Mouse (Mus musculus) thymus, postnatal 4 days (tissue): ENCODE results near the gene Ccdc39.

ENCODE experiments used
- DNase-seq: peaks from one replicate; pipeline ENCODE4 v3.0.0; 2021

Gene Ccdc39

GRCm38 (mm10) chr3:33843801-33844632 lies at the start of gene Ccdc39:
Gene Ccdc39, minus strand, starts transcription at chr3:33844310.
- peak; percentile 72 for DNase-seq

- DNase-seq: no peak
Observed at GRCm38 (mm10) chr3:33893433-33893832, 49.3 kb upstream of the Ccdc39 start.

DNA sequence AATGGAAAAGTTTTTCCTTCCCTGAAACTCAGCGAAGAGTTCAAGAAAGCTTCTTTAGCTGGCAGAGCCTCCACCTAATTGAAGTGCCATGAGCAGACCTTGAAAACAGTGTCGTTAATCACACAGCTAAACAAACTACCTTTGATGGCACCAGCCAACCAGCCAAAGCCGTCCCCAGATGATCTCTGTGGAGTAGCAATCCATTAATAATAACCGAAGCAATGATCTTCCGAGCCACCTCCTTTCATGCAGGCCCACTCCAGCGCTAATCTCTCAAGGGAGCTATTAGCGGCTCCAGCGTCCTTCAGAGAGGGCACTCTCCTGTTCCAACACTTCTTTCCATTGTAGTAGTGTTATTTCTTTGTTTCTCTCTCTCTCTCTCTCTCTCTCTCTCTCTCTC lies 43.3 kb upstream of the Ccdc39 start:
- DNase-seq: no peak

GRCm38 (mm10) chr3:33883105-33883504 lies 39.0 kb upstream of the Ccdc39 start:
- no peak for DNase-seq

DNA sequence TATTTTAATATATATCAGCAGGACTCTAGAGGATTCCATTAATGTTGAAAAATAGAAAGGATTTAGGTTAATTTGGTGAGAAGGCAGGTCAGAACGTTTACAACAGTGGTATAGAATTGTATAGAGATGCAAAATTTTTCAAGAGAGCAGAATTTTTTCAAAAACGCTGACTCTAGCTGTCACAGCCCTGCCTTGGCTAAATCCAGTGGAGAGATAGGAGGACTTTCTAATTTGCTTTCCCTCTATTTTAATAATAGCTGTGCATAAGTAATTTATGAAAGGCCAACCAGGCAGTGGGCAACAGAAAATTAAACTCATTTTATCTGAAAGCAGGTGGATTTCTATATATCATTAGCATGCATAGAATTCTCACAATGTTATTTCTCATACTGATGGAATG lies 38.6 kb upstream of the Ccdc39 start:
- DNase-seq: no peak

DNA sequence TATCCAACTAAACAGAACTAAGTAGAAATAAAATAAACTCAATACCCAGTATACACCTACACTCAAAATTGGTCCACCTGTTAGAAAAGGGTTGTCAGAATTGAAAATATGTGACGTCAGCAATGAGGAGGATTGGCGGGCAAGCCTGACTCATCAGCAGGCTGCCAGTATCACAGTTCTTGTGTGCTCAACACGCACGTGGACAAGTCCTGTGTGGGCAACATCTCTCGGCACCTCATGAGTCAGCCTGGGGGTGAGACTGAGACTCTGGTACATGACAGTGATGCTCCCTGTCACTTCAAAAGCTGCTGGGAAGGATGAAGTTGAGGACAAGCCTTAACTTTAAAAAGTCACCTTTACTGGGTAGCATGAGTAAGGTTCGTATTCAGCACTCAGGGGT lies 34.6 kb upstream of the Ccdc39 start:
- no peak for DNase-seq

- no peak for DNase-seq
Observed at GRCm38 (mm10) chr3:33874456-33875286, 30.6 kb upstream of the Ccdc39 start.

DNA sequence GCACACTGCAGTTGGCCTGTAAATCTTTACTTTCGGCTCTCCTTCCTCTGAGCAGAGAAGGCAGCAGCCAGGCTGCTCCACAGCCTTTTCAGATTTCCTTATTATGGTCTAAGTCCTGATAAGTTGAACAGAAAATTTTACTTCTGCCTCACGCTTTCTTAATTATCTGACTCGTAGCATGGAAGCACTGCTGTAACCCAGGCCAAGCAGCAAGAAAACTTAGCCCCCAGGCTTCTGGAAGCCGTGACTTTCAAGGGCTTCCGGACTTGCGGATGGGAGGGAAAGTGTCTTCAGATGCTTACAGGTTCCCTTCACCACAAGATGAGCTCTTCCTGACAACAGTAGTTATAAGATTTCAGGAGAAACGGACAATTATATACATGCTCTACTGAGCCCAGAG lies 29.7 kb upstream of the Ccdc39 start:
- no peak for DNase-seq

DNA sequence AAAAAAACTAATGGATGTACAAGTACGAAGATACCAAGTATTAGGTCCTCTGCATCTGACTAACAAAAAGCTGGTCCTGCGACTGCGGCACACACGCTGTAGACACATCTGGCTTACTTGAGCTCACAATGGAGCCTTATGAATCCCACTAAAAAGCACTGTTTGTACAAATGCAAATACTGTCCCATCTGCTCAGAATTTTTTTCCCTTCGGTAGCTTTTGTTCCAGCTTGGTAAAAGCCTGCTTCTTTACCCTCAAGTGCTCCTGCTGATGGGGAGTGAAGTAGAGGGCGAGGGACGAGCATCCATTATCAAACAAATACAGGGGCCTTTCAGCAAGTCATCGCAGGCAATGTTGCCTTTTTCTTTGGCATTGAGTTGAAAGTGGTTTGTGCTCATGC lies 29.3 kb upstream of the Ccdc39 start:
- DNase-seq: no peak

DNA sequence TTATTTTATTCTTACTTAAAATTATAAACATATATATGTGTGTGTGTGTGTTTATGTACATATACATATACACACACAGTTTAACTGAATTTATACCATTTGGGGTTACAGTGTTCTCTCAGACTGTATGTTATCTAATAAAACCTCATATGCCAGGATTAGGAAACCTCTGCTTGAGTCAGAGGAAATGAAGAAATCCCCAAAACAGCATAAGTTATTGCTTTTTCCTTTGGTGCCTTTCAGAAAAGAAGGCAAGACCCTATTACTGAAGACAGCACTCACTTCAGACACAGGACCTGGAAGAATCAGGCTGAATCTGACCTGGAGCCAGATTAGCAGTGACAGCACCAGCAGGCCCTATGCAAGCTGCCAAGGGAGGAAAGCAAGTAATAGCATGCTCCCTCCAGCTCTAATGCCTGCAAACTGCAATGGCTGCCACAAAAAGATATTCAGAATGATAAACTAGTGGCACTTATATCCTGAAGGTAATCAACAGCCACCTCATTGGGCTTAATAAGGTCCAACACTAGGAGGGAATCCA lies 20.0 kb upstream of the Ccdc39 start:
- DNase-seq: no peak

- DNase-seq: no peak
Observed at GRCm38 (mm10) chr3:33858939-33859338, 14.8 kb upstream of the Ccdc39 start.

- no peak for DNase-seq
Observed at GRCm38 (mm10) chr3:33853062-33853461, 9.0 kb upstream of the Ccdc39 start.

- DNase-seq: no peak
Observed at GRCm38 (mm10) chr3:33850856-33851255, 6.7 kb upstream of the Ccdc39 start.

DNA sequence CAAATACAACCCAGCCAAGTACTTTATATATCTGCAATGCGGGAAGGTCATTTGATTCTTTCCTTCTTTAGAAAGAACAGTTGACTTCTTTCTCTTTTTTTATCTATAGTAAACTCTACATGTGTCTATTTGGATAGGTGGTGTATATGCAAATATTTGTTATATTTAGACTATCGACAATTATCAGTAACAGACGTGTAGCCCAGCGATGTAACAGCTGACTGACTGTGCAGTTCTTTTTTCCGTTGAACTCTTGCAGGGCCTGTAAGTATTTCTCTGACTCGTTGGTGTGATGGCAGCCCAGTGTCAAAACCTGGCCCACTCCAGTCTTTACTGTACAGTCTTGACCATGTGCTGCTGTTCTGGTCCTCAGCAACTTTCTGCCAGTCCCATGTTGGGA lies 2.5 kb upstream of the Ccdc39 start:
- DNase-seq: no peak

- DNase-seq: no peak
Observed at GRCm38 (mm10) chr3:33838877-33839276, 5.2 kb downstream of the Ccdc39 start.

- DNase-seq: no peak
Observed at GRCm38 (mm10) chr3:33836576-33836975, 7.5 kb downstream of the Ccdc39 start.

DNA sequence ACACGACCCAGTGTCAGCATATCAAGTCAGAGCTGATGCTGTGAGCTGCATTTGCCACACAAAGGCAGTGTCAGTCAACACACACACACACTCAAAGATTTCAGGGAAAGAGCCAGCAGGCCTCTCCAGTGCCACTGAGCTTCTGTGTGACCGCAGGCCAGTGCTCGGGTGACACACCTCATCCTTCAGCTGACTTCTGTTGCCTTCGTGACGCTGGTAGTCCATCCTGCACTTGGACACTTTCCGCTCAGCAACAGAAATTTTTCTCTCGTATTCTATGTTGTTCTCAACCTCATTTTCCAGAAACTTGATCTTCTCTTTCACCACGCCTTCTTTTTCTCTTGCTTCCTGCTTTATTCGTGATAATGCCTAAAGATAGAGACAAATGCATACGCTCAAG lies 11.8 kb downstream of the Ccdc39 start:
- no peak for DNase-seq

DNA sequence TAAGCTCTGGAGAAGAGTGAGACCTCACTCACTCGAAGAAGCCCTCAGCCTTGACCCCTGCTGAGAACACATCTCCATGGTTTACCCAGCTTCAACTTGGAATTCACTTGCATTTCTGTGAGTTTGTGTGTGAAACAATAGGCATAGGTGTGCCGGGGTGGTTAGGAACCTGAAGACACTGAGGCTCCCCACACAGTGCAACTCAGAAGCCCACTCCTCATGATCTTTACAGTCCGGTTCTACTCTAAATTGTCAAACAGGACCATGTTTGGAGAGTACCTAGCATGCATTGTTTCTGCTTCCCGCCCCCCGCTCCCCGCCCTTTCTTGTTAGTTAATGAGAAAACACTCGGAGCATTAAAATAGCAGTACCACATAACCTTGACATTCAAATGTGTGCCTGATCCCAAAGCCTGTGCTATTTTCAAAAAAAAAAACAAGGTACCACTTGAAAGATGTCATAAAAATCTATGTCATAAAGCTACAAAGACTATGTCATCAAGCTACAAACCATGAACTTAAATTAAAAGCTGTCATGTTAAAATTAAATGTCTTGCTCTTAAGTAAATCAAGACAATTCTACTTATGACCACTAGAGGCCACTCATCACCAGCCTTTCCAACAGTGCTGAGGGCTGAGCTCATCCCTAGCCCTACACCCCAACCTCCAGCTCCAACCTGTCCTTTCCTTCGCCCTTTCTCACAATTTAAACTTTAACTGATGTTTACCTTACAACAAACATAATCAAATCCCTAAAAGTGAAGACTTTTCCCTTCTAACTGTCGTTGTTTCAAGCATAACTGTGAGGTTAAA lies 19.8 kb downstream of the Ccdc39 start:
- peak; percentile 33 for DNase-seq

DNA sequence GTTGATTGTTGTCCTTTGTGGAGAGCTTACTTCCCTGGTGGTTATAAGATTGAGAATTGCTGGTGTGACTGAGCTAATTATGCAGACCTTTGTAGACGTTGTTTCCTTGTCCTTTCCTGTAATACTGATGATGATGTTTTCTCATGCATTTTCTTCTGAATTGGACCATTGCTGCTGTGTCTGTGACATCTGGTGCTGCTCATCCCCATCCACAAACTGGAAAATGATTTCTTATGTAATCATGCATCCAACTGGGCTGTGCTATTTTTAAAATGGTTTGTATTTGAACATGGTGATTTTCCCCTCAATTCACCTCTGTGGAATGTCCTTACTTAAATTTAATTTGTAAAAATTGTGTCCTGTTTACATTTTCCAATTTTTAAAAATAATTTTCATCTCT lies 37.0 kb downstream of the Ccdc39 start:
- DNase-seq: no peak

DNA sequence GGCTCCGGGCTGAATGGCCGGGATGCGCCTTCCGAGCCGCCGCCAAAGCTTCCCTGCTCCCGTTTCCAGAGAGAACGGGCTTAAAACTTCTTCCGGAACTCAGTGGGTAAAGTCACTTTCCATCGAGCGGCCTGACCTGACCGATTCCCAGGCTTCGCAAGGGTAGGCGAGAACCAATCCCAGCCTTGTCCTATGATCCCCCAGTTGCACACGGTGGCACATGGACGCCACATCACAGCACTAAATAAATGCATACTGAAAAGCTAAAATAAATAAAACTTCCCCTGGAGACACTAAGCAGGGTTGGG lies 43.6 kb downstream of the Ccdc39 start:
- DNase-seq: no peak

GRCm38 (mm10) chr3:33799617-33800512 lies 44.2 kb downstream of the Ccdc39 start, which contains the start of gene Ttc14:
Gene Ttc14, plus strand, starts transcription at chr3:33799832.
- peak; percentile 99 for DNase-seq

GRCm38 (mm10) chr3:33790975-33791374 lies 53.1 kb downstream of the Ccdc39 start:
- no peak for DNase-seq
